Comparison of ENCODE assay signal across 8 mouse cellular contexts in the genomic region with DNA sequence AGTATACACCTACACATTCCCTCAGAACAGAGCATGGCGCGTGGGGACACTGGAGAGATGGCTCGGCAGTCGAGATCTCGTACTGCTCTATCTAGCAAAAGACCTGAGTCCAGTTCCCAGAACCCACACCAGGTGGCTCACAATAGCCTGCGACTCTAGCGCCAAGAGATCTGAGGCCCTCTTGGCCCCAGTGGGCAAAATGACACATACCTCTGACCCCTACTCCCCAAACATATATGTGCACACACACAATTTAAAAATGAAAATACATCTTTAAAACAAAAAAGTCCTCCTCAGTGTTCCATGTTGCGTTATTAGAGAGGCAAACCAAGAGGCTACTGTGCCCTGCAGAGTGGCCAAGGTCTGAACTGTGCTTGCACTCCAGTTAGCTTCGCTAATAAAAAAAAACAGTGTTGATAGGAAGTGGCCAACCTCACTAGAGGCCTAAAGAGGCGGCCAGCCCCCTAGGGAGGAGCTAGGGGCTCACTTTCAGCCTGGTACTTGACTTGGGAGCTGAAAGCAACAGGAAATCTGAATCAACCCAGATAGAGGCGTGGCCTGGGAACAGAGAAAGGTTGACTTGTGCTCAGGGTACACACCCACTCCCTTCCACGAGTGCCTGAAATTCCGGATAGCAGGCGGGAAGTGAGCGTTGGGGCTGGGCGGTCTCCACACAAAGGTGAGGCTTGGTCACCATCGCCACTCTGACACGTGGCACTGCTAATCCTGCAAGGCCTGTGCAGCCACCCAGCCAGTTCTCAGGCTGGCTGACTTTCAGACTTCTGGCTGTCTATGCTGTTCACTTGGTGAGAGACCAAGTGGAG. TPM values are rescaled to one million over a fixed set of nuclear protein-coding genes. Genes with fewer than 3 reads are reported as not detected.
DNase-seq lines count a peak whose midpoint lies in the region; ATAC-seq and TF ChIP-seq lines count a peak whose summit lies in the region.
"Not testable (repeated sequence)": the region's sequence is repeated elsewhere in the genome, so short reads cannot be mapped to it uniquely, and the experiment has no call there.

No protein-coding gene starts in this region.

- ATAC-seq in forebrain, embryonic 16.5 days, result 0 out of 2 replicates have a peak, but pooled peaks have one; percentile 9
- ATAC-seq in hindbrain, embryonic 11.5 days (ENCODE audit: low FRiP score), result not testable (repeated sequence)
- ATAC-seq in kidney, embryonic 16.5 days (ENCODE audit: low FRiP score, low TSS enrichment), result peak; percentile 83
- peak; percentile 27; the same call in 1 of the 2 replicates for ATAC-seq in liver, embryonic 15.5 days (ENCODE audit: insufficient read depth)
- ATAC-seq in megakaryocyte progenitor cell, adult 5-6 weeks (replicated peaks; ENCODE audit: poor library complexity), result peak; percentile 78
- ATAC-seq in stomach, embryonic 16.5 days (ENCODE audit: insufficient read depth, low FRiP score), result peak; percentile 94

- not testable (repeated sequence) for H3K4me2 ChIP-seq in forebrain, embryonic 16.5 days (ENCODE audit: low read length); hindbrain, embryonic 11.5 days (replicated peaks; ENCODE audit: low read depth, low read length); stomach, embryonic 16.5 days (ENCODE audit: low read depth, low read length)
- 0 out of 2 replicates have a peak overlapping the region, but pooled peaks have one; percentile 0 for H3K4me2 ChIP-seq in kidney, embryonic 16.5 days (replicated peaks; ENCODE audit: low read depth, low read length)
- H3K4me2 ChIP-seq in liver, embryonic 15.5 days, result peak overlapping the region; percentile 16; the same call in 1 of the 2 replicates

- H3K27me3 ChIP-seq in E14TG2a.4 (ENCODE audit: insufficient read depth, low read length); forebrain, embryonic 16.5 days (replicated peaks; ENCODE audit: control insufficient read depth, insufficient read depth, low read length); hindbrain, embryonic 11.5 days (ENCODE audit: control insufficient read depth, insufficient read depth, low read length); kidney, embryonic 16.5 days (ENCODE audit: insufficient read depth, low read length); liver, embryonic 15.5 days; stomach, embryonic 16.5 days (ENCODE audit: control insufficient read depth, insufficient read depth, low read length): not testable (repeated sequence)

- H3K9me3 ChIP-seq in E14TG2a.4 (ENCODE audit: low read length); forebrain, embryonic 16.5 days (ENCODE audit: control insufficient read depth, low read length); hindbrain, embryonic 11.5 days (ENCODE audit: control insufficient read depth, low read length); kidney, embryonic 16.5 days (ENCODE audit: low read length); liver, embryonic 15.5 days (replicated peaks); stomach, embryonic 16.5 days (replicated peaks; ENCODE audit: control insufficient read depth, low read length): not testable (repeated sequence)

- 67% methylated on average over 17 of the region's 18 CpGs for WGBS in forebrain, embryonic 16.5 days
- 66% methylated on average over 16 of the region's 18 CpGs for WGBS in hindbrain, embryonic 11.5 days
- 52% methylated on average over 16 of the region's 18 CpGs for WGBS in kidney, embryonic 16.5 days
- 29% methylated on average over 18 of the region's 18 CpGs for WGBS in liver, embryonic 15.5 days (ENCODE audit: insufficient replicate concordance)
- 40% methylated on average over 16 of the region's 18 CpGs for WGBS in stomach, embryonic 16.5 days

- peaks cover 16% of the 10 kb centered on the region for H3K36me3 ChIP-seq in E14TG2a.4 (ENCODE audit: insufficient read depth, low read length)
- H3K36me3 ChIP-seq in forebrain, embryonic 16.5 days (ENCODE audit: control insufficient read depth, insufficient read depth); hindbrain, embryonic 11.5 days (ENCODE audit: control insufficient read depth, insufficient read depth, low read length); kidney, embryonic 16.5 days (ENCODE audit: insufficient read depth, low read length); liver, embryonic 15.5 days (replicated peaks); stomach, embryonic 16.5 days (ENCODE audit: control insufficient read depth, insufficient read depth, low read length): not testable (repeated sequence)

- H3K4me1 ChIP-seq in E14TG2a.4 (replicated peaks; ENCODE audit: low read depth, low read length), result peaks cover 30% of the 10 kb centered on the region
- not testable (repeated sequence) for H3K4me1 ChIP-seq in cortical plate, adult 2 months (ENCODE audit: control insufficient read depth, insufficient read depth, low read length); forebrain, embryonic 16.5 days (replicated peaks; ENCODE audit: control insufficient read depth, insufficient read depth, low read length); hindbrain, embryonic 11.5 days (replicated peaks; ENCODE audit: control insufficient read depth, insufficient read depth, low read length); kidney, embryonic 16.5 days (ENCODE audit: insufficient read depth, low read length); liver, embryonic 15.5 days (replicated peaks); stomach, embryonic 16.5 days (ENCODE audit: control insufficient read depth, insufficient read depth, low read length)

- H3K4me3 ChIP-seq in E14TG2a.4 (replicated peaks; ENCODE audit: low read length), result peak overlapping the region; percentile 53
- H3K4me3 ChIP-seq in cortical plate, adult 2 months (ENCODE audit: insufficient read depth, low read length); forebrain, embryonic 16.5 days (replicated peaks; ENCODE audit: low read length); hindbrain, embryonic 11.5 days (ENCODE audit: low read depth, low read length); kidney, embryonic 16.5 days (ENCODE audit: low read length); liver, embryonic 15.5 days (replicated peaks); stomach, embryonic 16.5 days (replicated peaks; ENCODE audit: low read length): not testable (repeated sequence)

- TF ChIP-seq POLR2A in cortical plate, adult 2 months (IDR thresholded peaks at IDR 0.05; ENCODE audit: extremely low read depth, insufficient read depth, low read length), result not testable (repeated sequence)

- not testable (repeated sequence) for TF ChIP-seq CTCF in E14TG2a.4 (conservative IDR thresholded peaks at IDR 0.05; ENCODE audit: low read length)
- TF ChIP-seq CTCF in cortical plate, adult 2 months (IDR thresholded peaks at IDR 0.05; ENCODE audit: extremely low read depth, insufficient read depth, low read length), result 0 out of 2 replicates have a peak, but pooled peaks have one; percentile 0

- not testable (repeated sequence) for H3K9ac ChIP-seq in forebrain, embryonic 16.5 days (replicated peaks; ENCODE audit: low read depth, low read length); hindbrain, embryonic 11.5 days (ENCODE audit: low read depth, low read length); kidney, embryonic 16.5 days (replicated peaks; ENCODE audit: low read length); liver, embryonic 15.5 days; stomach, embryonic 16.5 days (ENCODE audit: low read length)

- H3K27ac ChIP-seq in cortical plate, adult 2 months (ENCODE audit: insufficient read depth, low read length); forebrain, embryonic 16.5 days (ENCODE audit: low read length); hindbrain, embryonic 11.5 days (ENCODE audit: low read depth, low read length); liver, embryonic 15.5 days (replicated peaks): not testable (repeated sequence)
- H3K27ac ChIP-seq in kidney, embryonic 16.5 days (ENCODE audit: low read length), result peak overlapping the region; percentile 34; the same call in 1 of the 2 replicates
- peak overlapping the region; percentile 53; the same call in 1 of the 2 replicates for H3K27ac ChIP-seq in stomach, embryonic 16.5 days (ENCODE audit: low read length)

- DNase-seq in hindbrain, embryonic 11.5 days (ENCODE audit: low spot score), result peak; percentile 24

RNA-seq across cellular contexts. Expression of a gene that starts 37.9 kb away (rescaled TPM):
- polyA plus RNA-seq in cortical plate, adult 2 months (2012; rRNA removed), result 86.0 and 92.2 TPM in 2 replicates
- polyA plus RNA-seq in forebrain, embryonic 16.5 days (2015; fragmentation: Nextera tagmentation; extraction: Ambion mirVana), result 783 and 897 TPM in 2 replicates
- 838 and 876 TPM in 2 replicates for polyA plus RNA-seq in hindbrain, embryonic 11.5 days (2014; fragmentation: Nextera tagmentation; extraction: Ambion mirVana)
- 414 and 449 TPM in 2 replicates for polyA plus RNA-seq in kidney, embryonic 16.5 days (2015; fragmentation: Nextera tagmentation; extraction: Ambion mirVana)
- polyA plus RNA-seq in liver, embryonic 15.5 days (2015; fragmentation: Nextera tagmentation; extraction: Ambion mirVana), result 183 and 194 TPM in 2 replicates
- 110 and 112 TPM in 2 replicates for total RNA-seq in megakaryocyte progenitor cell, adult 5-6 weeks (2015)
- total RNA-seq in megakaryocyte progenitor cell, adult 5-6 weeks (2017), result 133 and 134 TPM in 2 replicates
- polyA plus RNA-seq in stomach, embryonic 16.5 days (2015; fragmentation: Nextera tagmentation; extraction: Ambion mirVana), result 440 and 474 TPM in 2 replicates
